Mouse (Mus musculus): Measurements from ENCODE around the gene Dync1i1.

DNA sequence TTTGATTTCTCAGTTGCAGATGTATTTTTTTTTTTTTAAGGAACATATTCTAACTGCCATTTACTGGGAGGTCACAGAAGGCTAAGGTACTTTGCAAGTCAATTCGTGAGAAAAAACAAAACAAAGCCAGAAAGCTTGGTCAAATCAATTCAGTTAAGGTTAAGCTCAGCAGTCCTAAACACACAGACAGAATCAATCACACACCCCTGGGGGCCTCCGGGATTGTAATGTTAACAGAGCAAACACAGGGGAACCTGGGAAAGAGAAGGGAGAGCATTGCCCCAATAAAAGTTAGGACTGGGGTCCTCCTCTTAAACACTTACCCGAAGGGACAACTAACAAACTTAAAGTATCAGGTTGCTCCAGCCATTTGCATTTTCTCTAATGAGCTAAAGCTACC, 344.6 kb downstream of the Dync1i1 start:
- TF ChIP-seq CTCF (IDR thresholded peaks at IDR 0.05; ENCODE audit: low read depth) (no peak), EP300 (optimal IDR thresholded peaks at IDR 0.05) (no peak)
